Mouse (Mus musculus): Measurements from ENCODE around the gene Dscam.

DNA sequence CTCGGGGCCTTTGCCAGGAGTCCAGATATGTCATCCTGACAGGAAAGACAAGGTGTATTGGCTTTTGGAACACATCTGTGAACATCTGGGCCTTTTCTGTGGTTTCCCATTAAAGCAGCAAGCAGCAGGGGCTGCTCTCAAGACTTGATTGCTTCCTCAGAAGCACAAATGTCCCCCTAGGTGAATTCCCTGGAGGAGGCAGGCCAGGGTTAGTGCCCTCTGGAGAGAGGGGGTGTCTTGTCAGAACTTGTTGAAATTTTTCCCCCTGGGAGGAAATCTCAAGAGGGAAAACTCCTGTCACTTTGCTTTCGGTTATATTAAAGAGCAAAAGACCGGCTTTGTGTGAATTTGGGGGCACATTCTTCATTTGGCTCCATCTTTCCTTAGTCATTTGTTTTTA lies 1.9 kb downstream of the Dscam start:
- no peak for TF ChIP-seq CTCF (IDR thresholded peaks at IDR 0.05; ENCODE audit: low read depth, low read length)
- TF ChIP-seq POLR2A (IDR thresholded peaks at IDR 0.05; ENCODE audit: extremely low read depth, insufficient read depth, low read length) = no peak
